Mouse (Mus musculus): ENCODE measurements around the gene Slc16a7. TPM values are rescaled to one million over a fixed set of nuclear protein-coding genes. Genes with fewer than 3 reads are reported as not detected.

Slc16a7 gene
- polyA plus RNA-seq, 1 experiment from 2014 or later, result 12.7 TPM

- no peak overlapping the region for H3K4me2 ChIP-seq (replicated peaks; ENCODE audit: low read depth, low read length)
- no peak overlapping the region for H3K4me3 ChIP-seq (ENCODE audit: low read depth, low read length)
- no peaks in the 10 kb centered on the region for H3K9me3 ChIP-seq (ENCODE audit: control insufficient read depth, low read depth, low read length)
- no peaks in the 10 kb centered on the region for H3K36me3 ChIP-seq (ENCODE audit: control insufficient read depth, insufficient read depth, low read length)
- H3K27ac ChIP-seq (ENCODE audit: low read length), result no peak overlapping the region
- ATAC-seq (ENCODE audit: insufficient number of reproducible peaks, insufficient read depth, low FRiP score, low read depth), result no peak
- H3K9ac ChIP-seq (replicated peaks; ENCODE audit: low read depth, low read length), result no peak overlapping the region
- H3K4me1 ChIP-seq (ENCODE audit: control insufficient read depth, insufficient read depth, low read length), result no peaks in the 10 kb centered on the region
- no peaks in the 10 kb centered on the region for H3K27me3 ChIP-seq (ENCODE audit: control insufficient read depth, insufficient read depth, low read length)
- 75% methylated on average over 6 of the region's 6 CpGs for WGBS
Observed at GRCm38 (mm10) chr10:125298036-125298435, 91.2 kb downstream of the Slc16a7 start.

GRCm38 (mm10) chr10:125290320-125290719 lies 98.9 kb downstream of the Slc16a7 start:
- Histone ChIP-seq H3K4me1 (ENCODE audit: control insufficient read depth, insufficient read depth, low read length) (no peaks in the 10 kb centered on the region), H3K9me3 (ENCODE audit: control insufficient read depth, low read depth, low read length) (no peaks in the 10 kb centered on the region), H3K36me3 (ENCODE audit: control insufficient read depth, insufficient read depth, low read length) (no peaks in the 10 kb centered on the region), H3K27ac (ENCODE audit: low read length) (no peak overlapping the region), H3K4me2 (replicated peaks; ENCODE audit: low read depth, low read length) (no peak overlapping the region), H3K9ac (replicated peaks; ENCODE audit: low read depth, low read length) (no peak overlapping the region), H3K4me3 (ENCODE audit: low read depth, low read length) (no peak overlapping the region), H3K27me3 (ENCODE audit: control insufficient read depth, insufficient read depth, low read length) (no peaks in the 10 kb centered on the region)
- WGBS, result 78% methylated on average over 9 of the region's 9 CpGs
- no peak for ATAC-seq (ENCODE audit: insufficient number of reproducible peaks, insufficient read depth, low FRiP score, low read depth)

DNA sequence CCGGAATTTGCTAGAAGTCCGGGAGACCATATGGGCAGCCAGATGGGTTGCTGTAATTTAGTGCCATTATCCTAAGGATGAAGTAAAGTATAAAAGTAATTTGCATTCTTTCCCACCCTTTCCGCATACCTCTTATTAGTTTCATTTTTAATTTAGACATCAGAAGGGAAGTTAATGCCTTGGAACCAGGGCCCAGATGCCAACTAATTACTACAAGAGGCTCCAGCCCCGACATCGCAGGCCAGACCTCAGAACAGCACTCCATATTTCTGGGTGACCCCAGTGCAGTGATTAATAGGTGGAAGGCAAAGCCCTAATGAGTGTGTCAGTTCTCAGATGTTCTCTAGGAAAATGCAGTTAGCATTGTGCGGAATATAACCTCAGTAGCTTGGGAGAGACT lies 100.7 kb downstream of the Slc16a7 start:
- 78% methylated on average over 6 of the region's 6 CpGs for WGBS
- H3K4me2 ChIP-seq (replicated peaks; ENCODE audit: low read depth, low read length), result no peak overlapping the region
- H3K9ac ChIP-seq (replicated peaks; ENCODE audit: low read depth, low read length), result no peak overlapping the region
- ATAC-seq (ENCODE audit: insufficient number of reproducible peaks, insufficient read depth, low FRiP score, low read depth), result no peak
- H3K9me3 ChIP-seq (ENCODE audit: control insufficient read depth, low read depth, low read length), result no peaks in the 10 kb centered on the region
- H3K36me3 ChIP-seq (ENCODE audit: control insufficient read depth, insufficient read depth, low read length), result no peaks in the 10 kb centered on the region
- H3K27ac ChIP-seq (ENCODE audit: low read length), result no peak overlapping the region
- no peak overlapping the region for H3K4me3 ChIP-seq (ENCODE audit: low read depth, low read length)
- H3K4me1 ChIP-seq (ENCODE audit: control insufficient read depth, insufficient read depth, low read length), result no peaks in the 10 kb centered on the region
- H3K27me3 ChIP-seq (ENCODE audit: control insufficient read depth, insufficient read depth, low read length), result no peaks in the 10 kb centered on the region

- no peak overlapping the region for H3K4me2 ChIP-seq (replicated peaks; ENCODE audit: low read depth, low read length)
Observed at GRCm38 (mm10) chr10:125285386-125285785, 103.9 kb downstream of the Slc16a7 start.

DNA sequence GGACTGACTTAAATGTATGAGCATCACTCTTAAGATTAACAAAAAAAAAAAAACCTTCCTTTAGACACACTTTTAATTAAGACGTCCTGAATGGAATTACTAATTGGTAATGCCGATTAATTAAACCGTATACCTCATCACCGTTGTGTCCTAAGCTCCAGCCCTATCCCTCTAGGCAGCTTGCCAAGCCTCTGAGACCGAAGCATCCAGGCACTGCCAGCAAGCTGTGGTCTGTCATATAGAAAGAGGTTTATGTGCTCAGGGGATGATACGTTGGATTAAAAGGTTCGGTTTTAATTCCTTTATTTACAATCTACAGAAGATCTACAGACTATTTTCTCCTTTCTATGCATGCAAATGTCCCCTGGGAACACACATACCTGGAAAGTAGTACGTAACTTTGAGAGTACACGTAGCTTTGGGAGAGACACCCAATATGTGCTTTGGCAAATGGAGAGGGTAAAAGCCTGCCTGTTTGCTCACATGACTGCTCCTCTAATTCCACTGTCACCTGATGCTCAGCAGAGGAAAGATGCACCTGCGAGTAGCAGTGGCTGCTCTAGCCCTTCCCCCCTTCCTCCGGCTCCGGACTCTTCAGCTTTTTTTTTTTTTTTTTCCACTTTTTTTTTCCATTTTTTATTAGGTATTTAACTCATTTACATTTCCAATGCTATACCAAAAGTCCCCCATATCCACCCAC lies 114.0 kb downstream of the Slc16a7 start:
- Histone ChIP-seq H3K9me3 (ENCODE audit: control insufficient read depth, low read depth, low read length) (no peaks in the 10 kb centered on the region), H3K4me2 (replicated peaks; ENCODE audit: low read depth, low read length) (no peak overlapping the region), H3K4me1 (ENCODE audit: control insufficient read depth, insufficient read depth, low read length) (no peaks in the 10 kb centered on the region), H3K27me3 (ENCODE audit: control insufficient read depth, insufficient read depth, low read length) (no peaks in the 10 kb centered on the region), H3K36me3 (ENCODE audit: control insufficient read depth, insufficient read depth, low read length) (no peaks in the 10 kb centered on the region), H3K9ac (replicated peaks; ENCODE audit: low read depth, low read length) (no peak overlapping the region), H3K27ac (ENCODE audit: low read length) (no peak overlapping the region), H3K4me3 (ENCODE audit: low read depth, low read length) (no peak overlapping the region)
- 72% methylated on average over 12 of the region's 12 CpGs for WGBS
- ATAC-seq (ENCODE audit: insufficient number of reproducible peaks, insufficient read depth, low FRiP score, low read depth), result no peak

More at GRCm38 (mm10) chr10:125285386-125285785, 103.9 kb downstream of the Slc16a7 start:
- no peaks in the 10 kb centered on the region for H3K27me3 ChIP-seq (ENCODE audit: control insufficient read depth, insufficient read depth, low read length)
- no peak for ATAC-seq (ENCODE audit: insufficient number of reproducible peaks, insufficient read depth, low FRiP score, low read depth)
- no peaks in the 10 kb centered on the region for H3K4me1 ChIP-seq (ENCODE audit: control insufficient read depth, insufficient read depth, low read length)
- H3K4me3 ChIP-seq (ENCODE audit: low read depth, low read length), result no peak overlapping the region
- no peak overlapping the region for H3K9ac ChIP-seq (replicated peaks; ENCODE audit: low read depth, low read length)
- H3K36me3 ChIP-seq (ENCODE audit: control insufficient read depth, insufficient read depth, low read length), result no peaks in the 10 kb centered on the region
- 78% methylated on average over 5 of the region's 5 CpGs for WGBS
- H3K9me3 ChIP-seq (ENCODE audit: control insufficient read depth, low read depth, low read length), result no peaks in the 10 kb centered on the region
- H3K27ac ChIP-seq (ENCODE audit: low read length), result no peak overlapping the region

- H3K4me3 ChIP-seq (ENCODE audit: low read depth, low read length), result no peak overlapping the region
- WGBS, result 92% methylated on average over 5 of the region's 5 CpGs
- no peaks in the 10 kb centered on the region for H3K36me3 ChIP-seq (ENCODE audit: control insufficient read depth, insufficient read depth, low read length)
- no peak for ATAC-seq (ENCODE audit: insufficient number of reproducible peaks, insufficient read depth, low FRiP score, low read depth)
- H3K4me1 ChIP-seq (ENCODE audit: control insufficient read depth, insufficient read depth, low read length), result no peaks in the 10 kb centered on the region
- no peak overlapping the region for H3K27ac ChIP-seq (ENCODE audit: low read length)
- no peak overlapping the region for H3K4me2 ChIP-seq (replicated peaks; ENCODE audit: low read depth, low read length)
- H3K9ac ChIP-seq (replicated peaks; ENCODE audit: low read depth, low read length), result no peak overlapping the region
- no peaks in the 10 kb centered on the region for H3K27me3 ChIP-seq (ENCODE audit: control insufficient read depth, insufficient read depth, low read length)
- H3K9me3 ChIP-seq (ENCODE audit: control insufficient read depth, low read depth, low read length), result no peaks in the 10 kb centered on the region
Observed at GRCm38 (mm10) chr10:125274519-125275148, 114.6 kb downstream of the Slc16a7 start.

DNA sequence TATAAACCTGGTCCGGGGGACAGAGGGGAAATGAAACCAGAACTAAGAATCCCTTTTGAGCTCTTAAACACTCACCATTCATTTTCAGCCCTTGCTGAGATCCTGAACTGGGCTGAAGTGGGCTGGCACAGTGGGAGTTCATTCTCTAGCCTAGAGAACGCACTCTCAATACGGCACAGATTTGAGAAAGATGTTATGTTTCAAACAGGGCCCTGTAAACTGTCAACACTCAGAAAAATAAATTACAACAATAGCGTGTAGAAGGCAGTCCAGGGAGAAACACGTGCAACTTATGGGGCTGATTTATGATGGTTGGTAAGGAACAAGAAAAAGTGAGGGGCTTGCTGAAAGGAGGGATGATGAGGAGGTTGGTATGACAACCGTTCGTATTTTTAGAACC lies 115.5 kb downstream of the Slc16a7 start:
- Histone ChIP-seq H3K4me2 (replicated peaks; ENCODE audit: low read depth, low read length) (no peak overlapping the region), H3K27ac (ENCODE audit: low read length) (no peak overlapping the region), H3K9me3 (ENCODE audit: control insufficient read depth, low read depth, low read length) (no peaks in the 10 kb centered on the region), H3K36me3 (ENCODE audit: control insufficient read depth, insufficient read depth, low read length) (no peaks in the 10 kb centered on the region), H3K27me3 (ENCODE audit: control insufficient read depth, insufficient read depth, low read length) (no peaks in the 10 kb centered on the region), H3K4me3 (ENCODE audit: low read depth, low read length) (no peak overlapping the region), H3K4me1 (ENCODE audit: control insufficient read depth, insufficient read depth, low read length) (no peaks in the 10 kb centered on the region), H3K9ac (replicated peaks; ENCODE audit: low read depth, low read length) (no peak overlapping the region)
- 51% methylated on average over 7 of the region's 7 CpGs for WGBS
- no peak for ATAC-seq (ENCODE audit: insufficient number of reproducible peaks, insufficient read depth, low FRiP score, low read depth)

DNA sequence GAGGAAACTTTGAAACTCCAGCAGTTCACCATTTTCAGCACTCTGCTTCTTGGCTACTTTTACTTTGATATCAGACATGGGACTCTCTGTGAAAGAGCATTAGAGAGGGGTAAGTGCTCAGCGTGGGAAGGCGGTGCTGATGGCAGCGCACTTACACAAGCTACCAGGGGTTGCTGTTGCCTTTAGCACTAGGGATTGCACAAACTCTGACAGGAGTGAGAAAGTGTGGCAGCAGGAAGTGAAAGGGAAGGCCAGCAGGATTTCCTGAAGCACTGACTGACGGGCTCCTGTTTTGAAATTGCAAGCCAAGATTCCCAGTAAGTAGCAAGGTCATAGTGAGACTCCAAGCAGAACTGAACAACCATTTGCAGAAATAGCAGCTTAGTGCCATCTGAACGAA lies 117.8 kb downstream of the Slc16a7 start:
- no peaks in the 10 kb centered on the region for H3K27me3 ChIP-seq (ENCODE audit: control insufficient read depth, insufficient read depth, low read length)
- no peak overlapping the region for H3K4me3 ChIP-seq (ENCODE audit: low read depth, low read length)
- WGBS, result 82% methylated on average over 5 of the region's 5 CpGs
- no peak overlapping the region for H3K9ac ChIP-seq (replicated peaks; ENCODE audit: low read depth, low read length)
- H3K9me3 ChIP-seq (ENCODE audit: control insufficient read depth, low read depth, low read length), result no peaks in the 10 kb centered on the region
- H3K36me3 ChIP-seq (ENCODE audit: control insufficient read depth, insufficient read depth, low read length), result no peaks in the 10 kb centered on the region
- H3K4me1 ChIP-seq (ENCODE audit: control insufficient read depth, insufficient read depth, low read length), result no peaks in the 10 kb centered on the region
- H3K4me2 ChIP-seq (replicated peaks; ENCODE audit: low read depth, low read length), result no peak overlapping the region
- peak overlapping the region; percentile 35; the same call in 1 of the 2 replicates for H3K27ac ChIP-seq (ENCODE audit: low read length)
- no peak for ATAC-seq (ENCODE audit: insufficient number of reproducible peaks, insufficient read depth, low FRiP score, low read depth)
